Mouse (Mus musculus): Measurements from ENCODE around the gene Nubp2.

Gene Nubp2

GRCm38 (mm10) chr17:24894061-24894994, 8.2 kb upstream of the Nubp2 start:
- no peak for DNase-seq (ENCODE audit: low spot score)

DNA sequence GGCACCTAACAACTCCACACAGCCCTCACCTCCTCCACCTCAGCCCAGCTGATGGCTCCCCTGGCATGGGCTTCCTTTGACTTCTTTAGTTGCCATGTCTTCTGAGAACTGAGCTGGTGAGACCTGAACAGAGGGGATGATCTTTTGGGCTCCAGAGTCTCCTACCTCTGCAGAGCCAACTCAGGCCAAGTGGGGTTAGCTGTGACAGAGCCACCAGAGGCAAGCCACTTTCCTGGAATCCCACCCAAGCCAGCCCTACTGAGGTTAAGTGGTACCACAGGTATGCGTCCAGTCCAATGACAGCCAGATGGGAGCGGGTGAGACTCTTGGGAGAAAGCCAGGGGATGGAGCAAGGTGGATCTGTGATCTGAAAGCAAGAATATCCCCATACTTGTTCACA, 7.1 kb upstream of the Nubp2 start:
- DNase-seq (ENCODE audit: low spot score): no peak

DNA sequence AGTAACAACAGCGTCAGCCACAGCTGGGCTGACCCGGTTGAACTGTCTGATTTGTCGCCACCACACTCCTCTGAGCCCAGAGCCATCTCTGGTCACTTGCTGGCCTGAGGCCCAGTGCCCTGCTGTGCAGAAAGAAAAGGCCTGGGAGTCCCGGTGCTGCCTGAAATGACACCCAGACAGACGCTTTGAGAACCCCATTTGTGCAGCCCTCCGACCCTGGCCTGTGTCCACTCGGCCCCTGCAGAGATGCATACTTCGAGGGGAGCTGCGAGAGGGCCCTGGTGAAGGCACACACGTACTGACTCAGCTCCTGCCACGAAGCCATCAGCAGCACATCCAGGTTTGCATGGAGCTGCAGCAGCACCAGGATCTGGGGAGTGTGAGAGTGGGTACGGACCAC, 6.6 kb upstream of the Nubp2 start:
- DNase-seq (ENCODE audit: low spot score): no peak

GRCm38 (mm10) chr17:24891321-24891720, 5.2 kb upstream of the Nubp2 start:
- no peak for DNase-seq (ENCODE audit: low spot score)

GRCm38 (mm10) chr17:24890151-24891092, 4.3 kb upstream of the Nubp2 start:
- no peak for DNase-seq (ENCODE audit: low spot score)

GRCm38 (mm10) chr17:24888862-24889261, 2.7 kb upstream of the Nubp2 start:
- DNase-seq (ENCODE audit: low spot score): no peak

- DNase-seq (ENCODE audit: low spot score): no peak
Observed at GRCm38 (mm10) chr17:24887291-24888080, 1.3 kb upstream of the Nubp2 start.

DNA sequence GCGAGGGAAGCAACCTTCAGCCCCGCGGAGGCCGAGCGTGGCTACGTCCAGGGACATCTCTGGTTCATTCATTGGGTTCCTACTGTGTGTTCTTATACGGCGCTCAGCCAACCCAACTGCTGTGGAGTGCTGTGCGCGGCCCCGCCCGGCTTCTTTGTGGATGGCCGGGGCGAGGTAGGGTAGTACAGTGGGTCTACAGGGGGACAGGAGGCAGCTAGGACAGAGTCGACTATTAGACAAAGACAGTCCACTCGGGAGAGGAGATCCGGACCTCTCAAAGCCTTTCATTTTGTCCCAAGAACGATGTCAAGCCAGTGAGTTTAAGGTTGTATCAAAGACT, 753 bp upstream of the Nubp2 start:
- DNase-seq (ENCODE audit: low spot score): no peak

DNA sequence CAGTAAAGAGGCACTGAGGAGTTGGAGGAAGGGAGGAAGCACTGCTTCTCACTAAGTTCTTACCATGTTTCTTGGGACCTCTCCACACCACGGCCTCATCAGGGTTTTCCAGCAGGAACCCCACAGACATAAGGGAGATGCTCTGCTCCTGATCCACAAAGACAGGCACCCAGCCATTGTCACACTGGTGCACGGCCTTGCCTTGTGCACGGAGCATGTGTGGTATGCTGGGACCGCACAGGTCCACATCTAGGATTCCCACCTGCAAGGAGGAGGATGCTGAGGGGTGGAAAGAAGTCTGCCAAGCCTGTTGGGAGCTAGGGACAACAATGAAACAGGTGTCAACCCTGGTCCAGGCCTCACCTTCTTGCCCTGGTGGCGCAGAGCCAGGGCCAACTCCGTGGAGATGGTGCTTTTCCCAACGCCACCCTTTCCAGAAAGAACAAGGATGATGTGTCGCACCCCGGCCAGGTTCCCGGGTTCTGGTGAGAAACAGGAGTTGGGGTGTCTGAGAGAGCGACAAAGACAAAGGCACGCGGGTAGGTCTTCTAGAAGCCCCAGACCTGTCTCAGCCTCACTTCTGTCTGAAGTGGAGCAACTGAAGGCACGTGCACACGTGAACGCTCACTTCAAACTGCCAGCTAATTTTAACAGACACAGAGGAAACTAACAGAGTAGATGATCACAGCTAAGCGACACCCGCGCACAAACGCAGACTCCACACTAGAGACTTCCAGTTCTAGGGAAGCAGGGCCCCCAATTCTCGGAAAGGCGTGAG, 604 bp downstream of the Nubp2 start:
- DNase-seq (ENCODE audit: low spot score): no peak

GRCm38 (mm10) chr17:24884391-24884790, 1.8 kb downstream of the Nubp2 start:
- no peak for DNase-seq (ENCODE audit: low spot score)

DNA sequence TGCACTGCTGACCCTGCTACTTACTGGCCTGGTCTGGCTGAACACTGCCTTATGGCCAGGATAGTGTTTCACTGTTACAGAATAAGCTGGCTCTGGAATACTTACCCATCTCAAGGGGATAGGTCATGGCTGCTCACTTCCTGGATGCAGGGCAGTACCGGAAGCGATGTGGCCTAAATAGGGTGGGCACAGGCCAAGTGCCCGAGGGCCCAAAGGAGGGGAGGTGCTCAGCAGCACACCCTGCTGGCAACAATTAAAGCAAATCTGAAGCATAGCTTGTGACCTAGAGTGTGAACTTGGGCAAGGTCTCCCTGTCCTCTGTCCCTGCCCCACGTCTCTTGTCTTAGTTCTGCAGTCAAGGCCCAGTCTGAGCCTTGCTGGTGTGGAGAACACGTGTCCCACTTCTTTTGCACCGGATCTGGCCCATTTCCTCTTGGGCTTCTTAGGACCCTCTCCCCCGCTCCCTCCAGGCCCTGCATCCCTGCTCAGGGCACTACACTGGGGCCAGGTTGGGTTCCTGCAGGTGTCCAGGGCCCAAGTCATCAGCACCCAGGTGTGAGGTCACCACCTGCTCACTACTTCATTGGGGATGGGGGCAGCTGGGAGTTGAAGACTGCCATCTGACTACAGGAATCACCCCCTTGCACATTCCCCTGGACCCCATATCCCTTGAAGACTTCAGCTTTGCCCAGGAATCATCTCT, 4.3 kb downstream of the Nubp2 start:
- DNase-seq (ENCODE audit: low spot score): no peak

DNA sequence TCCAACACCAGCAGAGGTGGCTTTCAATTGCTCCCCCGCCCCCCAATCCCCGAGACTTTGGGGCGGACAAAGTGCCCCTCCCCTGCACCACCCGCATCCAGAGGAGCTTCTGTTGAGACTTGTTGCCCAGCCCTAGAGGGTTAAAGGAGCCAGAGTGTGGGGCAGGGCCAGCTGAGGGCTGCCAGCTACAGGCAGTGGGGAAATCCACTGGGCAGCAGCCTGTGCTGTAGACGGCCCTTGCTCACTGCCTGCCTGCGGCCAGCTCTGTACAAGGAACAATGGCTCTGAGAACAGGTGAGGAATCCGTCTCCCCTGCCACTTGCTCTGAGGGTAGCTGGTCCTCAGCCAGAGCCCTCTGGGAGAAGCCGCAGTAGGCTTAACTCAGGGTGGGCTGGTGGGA, 7.6 kb downstream of the Nubp2 start:
- DNase-seq (ENCODE audit: low spot score): no peak

- no peak for DNase-seq (ENCODE audit: low spot score)
Observed at GRCm38 (mm10) chr17:24878117-24878397, 8.1 kb downstream of the Nubp2 start.

GRCm38 (mm10) chr17:24877336-24878116, 8.6 kb downstream of the Nubp2 start:
- DNase-seq (ENCODE audit: low spot score): no peak

GRCm38 (mm10) chr17:24874989-24875388, 11.2 kb downstream of the Nubp2 start:
- no peak for DNase-seq (ENCODE audit: low spot score)

DNA sequence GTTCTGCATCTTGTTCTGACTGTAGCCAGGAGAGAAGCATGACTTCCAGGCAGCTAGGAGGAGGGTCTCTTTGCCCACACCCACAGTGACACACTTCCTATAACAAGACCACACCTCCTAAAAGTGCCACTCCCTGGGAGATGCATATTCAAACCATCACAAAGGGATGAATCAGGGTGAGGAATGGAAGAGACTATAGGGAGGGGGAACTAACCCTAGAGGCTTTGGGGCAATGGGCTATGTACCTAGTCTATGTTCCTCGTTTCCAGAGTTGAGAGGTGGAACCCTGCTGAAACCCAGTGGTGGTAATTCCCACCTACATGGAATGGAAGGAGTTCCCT, 11.8 kb downstream of the Nubp2 start:
- no peak for DNase-seq (ENCODE audit: low spot score)

- DNase-seq (ENCODE audit: low spot score): no peak
Observed at GRCm38 (mm10) chr17:24873695-24874404, 12.3 kb downstream of the Nubp2 start.

- DNase-seq (ENCODE audit: low spot score): no peak
Observed at GRCm38 (mm10) chr17:24867914-24868313, 18.2 kb downstream of the Nubp2 start.

DNA sequence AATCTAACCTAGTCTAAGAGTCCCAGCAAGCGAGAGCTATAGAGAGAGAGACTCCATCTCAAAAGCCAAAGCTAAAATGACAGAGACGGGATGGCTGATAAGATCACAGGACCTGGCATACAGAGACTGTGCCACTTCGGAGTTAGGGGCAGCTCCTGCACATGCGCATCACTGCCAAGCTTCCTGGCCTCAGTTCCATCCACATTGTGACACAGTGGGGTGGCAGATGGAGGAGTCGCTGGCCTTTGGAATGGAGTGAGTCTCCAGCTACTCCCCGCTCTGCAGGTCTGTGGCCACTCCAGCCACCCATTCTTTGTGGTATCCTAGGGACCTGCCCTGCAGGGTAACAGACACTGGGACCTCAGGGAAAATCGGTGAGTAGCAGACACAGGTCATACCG, 20.4 kb downstream of the Nubp2 start, which contains the start of gene Igfals:
Igfals (plus strand) TSS at position 222 of the 400 bp plus-strand sequence.
- DNase-seq (ENCODE audit: low spot score): no peak
